ENCODE assay signal across 8 mouse cellular contexts in genomic region chr12:5268188-5268612, GRCm38 (mm10).
DNase-seq lines count a peak whose midpoint lies in the region; ATAC-seq lines count a peak whose summit lies in the region.

No protein-coding gene starts in this region.

- ATAC-seq in forebrain, embryonic 15.5 days (replicated peaks), result peak; percentile 77

- peaks cover 36% of the 10 kb centered on the region for H3K4me1 ChIP-seq in forebrain, embryonic 15.5 days

- H3K4me3 ChIP-seq in forebrain, embryonic 15.5 days, result no peak overlapping the region

- 6% methylated on average over 9 of the region's 9 CpGs for WGBS in forebrain, embryonic 15.5 days

- peak overlapping the region; percentile 52 for H3K27ac ChIP-seq in forebrain, embryonic 15.5 days (replicated peaks)

- H3K9ac ChIP-seq in forebrain, embryonic 15.5 days (replicated peaks), result no peak overlapping the region; the same call in 1 of the 2 replicates

- H3K27me3 ChIP-seq in forebrain, embryonic 15.5 days, result no peaks in the 10 kb centered on the region

- peak; percentile 15 to 61 for DNase-seq in heart, adult 18-20 months
- DNase-seq in heart, postnatal 4 days, result no peak
- DNase-seq in layer of hippocampus, adult 11-12 months (ENCODE audit: low spot score), result peak; percentile 89
- DNase-seq in lung, postnatal 25 days (ENCODE audit: low spot score), result peak; percentile 59
- DNase-seq in skeletal muscle tissue, adult 2 months (ENCODE audit: low read depth, low spot score), result peak; percentile 46
- DNase-seq in cerebellum, postnatal 36 days, result no peak
- no peak for DNase-seq in natural killer cell, adult 2 months (ENCODE audit: low spot score in 2 of 2)

- no peaks in the 10 kb centered on the region for H3K9me3 ChIP-seq in forebrain, embryonic 15.5 days

- H3K36me3 ChIP-seq in forebrain, embryonic 15.5 days, result no peaks in the 10 kb centered on the region

- no peak overlapping the region for H3K4me2 ChIP-seq in forebrain, embryonic 15.5 days (replicated peaks)

Comparison
In these comparisons a context has a peak if more than half of its experiments do, and no peak if none do; other contexts are left out.
1. DNase-seq: peak in heart, adult 18-20 months (2 of 2), layer of hippocampus, adult 11-12 months (single experiment), lung, postnatal 25 days (single experiment) and skeletal muscle tissue, adult 2 months (single experiment); none in heart, postnatal 4 days (single experiment), cerebellum, postnatal 36 days (0 of 2) and natural killer cell, adult 2 months (0 of 2).